Mouse (Mus musculus) E14TG2a.4 (cell line): ENCODE data around the gene Nit2.
"Not testable (repeated sequence)": the region's sequence is repeated elsewhere in the genome, so short reads cannot be mapped to it uniquely, and the experiment has no call there.

ENCODE experiments used
- H3K27me3 ChIP-seq: 2 replicates; pipeline ENCODE4 v1.6.1; 2014; ENCODE audit warnings: low read length, control low read depth; ENCODE audit not compliant: insufficient read depth
- H3K36me3 ChIP-seq: 2 replicates; pipeline ENCODE4 v1.6.1; 2014; ENCODE audit warnings: low read length, control low read depth; ENCODE audit not compliant: insufficient read depth
- H3K4me1 ChIP-seq: replicated peaks from 2 replicates; pipeline ENCODE4 v1.6.1; 2014; ENCODE audit warnings: low read depth, low read length, control low read depth
- H3K4me3 ChIP-seq: replicated peaks from 2 replicates; pipeline ENCODE4 v1.5.1; 2014; ENCODE audit warnings: mild to moderate bottlenecking, low read length
- H3K9me3 ChIP-seq: 2 replicates; pipeline ENCODE4 v1.6.1; 2014; ENCODE audit warnings: low read length, control low read depth
- CTCF ChIP-seq: conservative IDR thresholded peaks from 2 replicates; pipeline ENCODE4 v1.5.1; 2014; ENCODE audit warnings: low read length
- NANOG ChIP-seq: IDR thresholded peaks from 2 replicates; pipeline ENCODE4 v1.6.1; 2014; ENCODE audit warnings: borderline replicate concordance, low read length, mixed read lengths
- POU5F1 ChIP-seq: IDR thresholded peaks from 2 replicates; pipeline ENCODE4 v1.6.1; 2014; ENCODE audit warnings: low read length, borderline replicate concordance

Gene Nit2

GRCm38 (mm10) chr16:57186618-57187017 lies 19.5 kb upstream of the Nit2 start:
- TF ChIP-seq NANOG, result no peak
- TF ChIP-seq CTCF, result no peak
- peaks cover 63% of the 10 kb centered on the region for H3K36me3 ChIP-seq
- no peak overlapping the region for H3K4me3 ChIP-seq

GRCm38 (mm10) chr16:57182037-57182436 lies 14.9 kb upstream of the Nit2 start:
- H3K4me1 ChIP-seq, result peaks cover 18% of the 10 kb centered on the region
- H3K36me3 ChIP-seq, result peaks cover 50% of the 10 kb centered on the region
- H3K9me3 ChIP-seq, result no peaks in the 10 kb centered on the region
- TF ChIP-seq POU5F1 (no peak), CTCF (no peak), NANOG (no peak)
- no peaks in the 10 kb centered on the region for H3K27me3 ChIP-seq
- H3K4me3 ChIP-seq, result no peak overlapping the region

More at GRCm38 (mm10) chr16:57186618-57187017, 19.5 kb upstream of the Nit2 start:
- no peaks in the 10 kb centered on the region for H3K27me3 ChIP-seq
- H3K4me1 ChIP-seq, result peaks cover 2% of the 10 kb centered on the region
- no peaks in the 10 kb centered on the region for H3K9me3 ChIP-seq

GRCm38 (mm10) chr16:57181180-57181579 lies 14.0 kb upstream of the Nit2 start:
- H3K4me3 ChIP-seq, result no peak overlapping the region
- TF ChIP-seq NANOG, result no peak
- H3K36me3 ChIP-seq, result peaks cover 50% of the 10 kb centered on the region
- H3K4me1 ChIP-seq, result peaks cover 25% of the 10 kb centered on the region
- H3K27me3 ChIP-seq, result no peaks in the 10 kb centered on the region
- H3K9me3 ChIP-seq, result no peaks in the 10 kb centered on the region

GRCm38 (mm10) chr16:57177664-57178063 lies 10.5 kb upstream of the Nit2 start:
- TF ChIP-seq POU5F1, result no peak
- TF ChIP-seq CTCF, result no peak
- TF ChIP-seq NANOG, result no peak
- peaks cover 32% of the 10 kb centered on the region for H3K36me3 ChIP-seq
- H3K4me1 ChIP-seq, result peaks cover 50% of the 10 kb centered on the region
- no peak overlapping the region for H3K4me3 ChIP-seq
- no peaks in the 10 kb centered on the region for H3K27me3 ChIP-seq
- no peaks in the 10 kb centered on the region for H3K9me3 ChIP-seq

- no peaks in the 10 kb centered on the region for H3K27me3 ChIP-seq
- peaks cover 32% of the 10 kb centered on the region for H3K36me3 ChIP-seq
- peaks cover 54% of the 10 kb centered on the region for H3K4me1 ChIP-seq
- H3K4me3 ChIP-seq, result no peak overlapping the region
- H3K9me3 ChIP-seq, result no peaks in the 10 kb centered on the region
- no peak for TF ChIP-seq POU5F1
- peak; percentile 83 for TF ChIP-seq CTCF
- no peak for TF ChIP-seq NANOG
Observed at GRCm38 (mm10) chr16:57177254-57177653, 10.1 kb upstream of the Nit2 start.

- H3K9me3 ChIP-seq, result no peaks in the 10 kb centered on the region
- no peaks in the 10 kb centered on the region for H3K27me3 ChIP-seq
- H3K4me3 ChIP-seq, result peak overlapping the region; percentile 29; the same call in 1 of the 2 replicates
- H3K36me3 ChIP-seq, result peaks cover 28% of the 10 kb centered on the region
- TF ChIP-seq POU5F1, result no peak
- TF ChIP-seq CTCF, result no peak
- no peak for TF ChIP-seq NANOG
- H3K4me1 ChIP-seq, result peaks cover 53% of the 10 kb centered on the region
Observed at GRCm38 (mm10) chr16:57176276-57176675, 9.1 kb upstream of the Nit2 start.

GRCm38 (mm10) chr16:57175751-57176150 lies 8.6 kb upstream of the Nit2 start:
- peaks cover 29% of the 10 kb centered on the region for H3K36me3 ChIP-seq
- H3K4me1 ChIP-seq, result peaks cover 54% of the 10 kb centered on the region
- H3K4me3 ChIP-seq, result peak overlapping the region; percentile 29; the same call in 1 of the 2 replicates
- no peaks in the 10 kb centered on the region for H3K27me3 ChIP-seq
- TF ChIP-seq CTCF (no peak), POU5F1 (no peak), NANOG (no peak)
- no peaks in the 10 kb centered on the region for H3K9me3 ChIP-seq

GRCm38 (mm10) chr16:57174480-57174879 lies 7.3 kb upstream of the Nit2 start:
- H3K4me3 ChIP-seq, result peak overlapping the region; percentile 39
- peaks cover 66% of the 10 kb centered on the region for H3K4me1 ChIP-seq
- H3K9me3 ChIP-seq, H3K27me3 ChIP-seq: not testable (repeated sequence)
- peaks cover 41% of the 10 kb centered on the region for H3K36me3 ChIP-seq

- Histone ChIP-seq H3K36me3 (peaks cover 35% of the 10 kb centered on the region), H3K4me3 (no peak overlapping the region), H3K27me3 (no peaks in the 10 kb centered on the region), H3K4me1 (peaks cover 72% of the 10 kb centered on the region), H3K9me3 (no peaks in the 10 kb centered on the region)
- no peak for TF ChIP-seq NANOG
- TF ChIP-seq CTCF, result no peak
- no peak for TF ChIP-seq POU5F1
Observed at GRCm38 (mm10) chr16:57171570-57171969, 4.4 kb upstream of the Nit2 start.

- no peaks in the 10 kb centered on the region for H3K27me3 ChIP-seq
- H3K4me1 ChIP-seq, result peaks cover 72% of the 10 kb centered on the region
- peaks cover 35% of the 10 kb centered on the region for H3K36me3 ChIP-seq
- TF ChIP-seq CTCF, result no peak
- no peak for TF ChIP-seq NANOG
- no peak for TF ChIP-seq POU5F1
- H3K4me3 ChIP-seq, result no peak overlapping the region
- H3K9me3 ChIP-seq, result no peaks in the 10 kb centered on the region
Observed at GRCm38 (mm10) chr16:57171161-57171560, 4.0 kb upstream of the Nit2 start.
